Mouse (Mus musculus): Measurements from ENCODE around the gene Gmpr. TPM values are rescaled to one million over a fixed set of nuclear protein-coding genes. Genes with fewer than 3 reads are reported as not detected.

The Gmpr gene
- polyA plus RNA-seq, 1 experiment from 2014 or later = 22.9 TPM

GRCm38 (mm10) chr13:45593914-45594313, 86.7 kb downstream of the Gmpr start:
- Histone ChIP-seq H3K4me3 (ENCODE audit: low read depth, low read length) (no peak overlapping the region), H3K9ac (no peak overlapping the region), H3K4me2 (no peak overlapping the region), H3K9me3 (ENCODE audit: low read depth, low read length) (no peaks in the 10 kb centered on the region), H3K36me3 (ENCODE audit: insufficient read depth) (no peaks in the 10 kb centered on the region), H3K4me1 (ENCODE audit: insufficient read depth) (0 out of 2 replicates have a peak, but pooled peaks cover 3% of the 10 kb centered on the region), H3K27me3 (ENCODE audit: insufficient read depth, low read length) (no peaks in the 10 kb centered on the region), H3K27ac (ENCODE audit: low read depth) (no peak overlapping the region)
- DNase-seq (peak; percentile 30), ATAC-seq (ENCODE audit: insufficient read depth) (peak; percentile 75)
- 18% methylated on average over 1 of the region's 1 CpGs for WGBS
- TF ChIP-seq CTCF (IDR thresholded peaks at IDR 0.05; ENCODE audit: low read depth) = no peak

- no peak for TF ChIP-seq CTCF (IDR thresholded peaks at IDR 0.05; ENCODE audit: low read depth)
- no peak overlapping the region for H3K9ac ChIP-seq
- no peaks in the 10 kb centered on the region for H3K36me3 ChIP-seq (ENCODE audit: insufficient read depth)
- H3K4me3 ChIP-seq (ENCODE audit: low read depth, low read length) = no peak overlapping the region
- no peak overlapping the region for H3K4me2 ChIP-seq
- ATAC-seq (ENCODE audit: insufficient read depth) = no peak
- H3K27me3 ChIP-seq (ENCODE audit: insufficient read depth, low read length) = no peaks in the 10 kb centered on the region
- DNase-seq = peak; percentile 68
- 25% methylated on average over 7 of the region's 7 CpGs for WGBS
- H3K9me3 ChIP-seq (ENCODE audit: low read depth, low read length) = no peaks in the 10 kb centered on the region
- no peak overlapping the region for H3K27ac ChIP-seq (ENCODE audit: low read depth)
- H3K4me1 ChIP-seq (ENCODE audit: insufficient read depth) = 0 out of 2 replicates have a peak, but pooled peaks cover 3% of the 10 kb centered on the region
Measured at GRCm38 (mm10) chr13:45595416-45595815, 88.2 kb downstream of the Gmpr start.

GRCm38 (mm10) chr13:45599831-45600230, 92.6 kb downstream of the Gmpr start:
- Histone ChIP-seq H3K9ac (no peak overlapping the region), H3K4me3 (ENCODE audit: low read depth, low read length) (no peak overlapping the region), H3K4me2 (no peak overlapping the region), H3K36me3 (ENCODE audit: insufficient read depth) (no peaks in the 10 kb centered on the region), H3K9me3 (ENCODE audit: low read depth, low read length) (no peaks in the 10 kb centered on the region), H3K4me1 (ENCODE audit: insufficient read depth) (0 out of 2 replicates have a peak, but pooled peaks cover 1% of the 10 kb centered on the region), H3K27ac (ENCODE audit: low read depth) (no peak overlapping the region), H3K27me3 (ENCODE audit: insufficient read depth, low read length) (no peaks in the 10 kb centered on the region)
- WGBS = 78% methylated on average over 2 of the region's 2 CpGs
- DNase-seq (no peak), ATAC-seq (ENCODE audit: insufficient read depth) (no peak)
- no peak for TF ChIP-seq CTCF (IDR thresholded peaks at IDR 0.05; ENCODE audit: low read depth)

- H3K9ac ChIP-seq = no peak overlapping the region
- no peaks in the 10 kb centered on the region for H3K9me3 ChIP-seq (ENCODE audit: low read depth, low read length)
- H3K4me1 ChIP-seq (ENCODE audit: insufficient read depth) = no peaks in the 10 kb centered on the region
- WGBS = 67% methylated on average over 6 of the region's 6 CpGs
- TF ChIP-seq CTCF (IDR thresholded peaks at IDR 0.05; ENCODE audit: low read depth) = no peak
- no peaks in the 10 kb centered on the region for H3K36me3 ChIP-seq (ENCODE audit: insufficient read depth)
- H3K4me3 ChIP-seq (ENCODE audit: low read depth, low read length) = no peak overlapping the region
- DNase-seq (no peak), ATAC-seq (ENCODE audit: insufficient read depth) (no peak)
- no peak overlapping the region for H3K27ac ChIP-seq (ENCODE audit: low read depth)
- no peak overlapping the region for H3K4me2 ChIP-seq
- H3K27me3 ChIP-seq (ENCODE audit: insufficient read depth, low read length) = no peaks in the 10 kb centered on the region
Measured at GRCm38 (mm10) chr13:45600443-45600842, 93.2 kb downstream of the Gmpr start.

Other genes starting within 250 kb of the Gmpr start
- 3.8 and 3.9 TPM in 2 replicates for gene Mylip, start 117.7 kb upstream of the Gmpr start, polyA plus RNA-seq (2014; fragmentation: Nextera tagmentation; extraction: Ambion mirVana)

Measured in lung, embryonic 14.5 days (tissue).